Mouse (Mus musculus): ENCODE measurements around the gene Chrnb1.

DNA sequence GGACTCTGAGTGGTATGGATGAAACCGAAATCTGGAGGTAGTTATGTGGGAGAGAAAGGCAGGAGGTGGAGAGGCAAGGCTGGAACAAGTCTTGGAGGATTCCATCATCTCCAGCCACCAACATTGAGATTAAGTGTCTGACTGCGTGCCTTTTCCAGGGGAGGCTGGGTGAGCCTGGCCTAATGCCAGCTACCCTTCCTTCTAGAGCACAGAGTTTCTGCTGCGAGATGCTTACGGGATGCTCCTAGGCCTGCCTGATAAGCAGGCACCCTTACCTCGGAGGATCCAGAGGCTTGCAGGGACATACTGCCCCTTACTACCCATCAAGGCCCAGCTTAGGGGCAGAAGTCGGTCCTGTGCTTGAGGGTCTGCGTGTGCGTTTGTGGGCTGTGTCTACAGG lies 37.8 kb upstream of the Chrnb1 start:
- no peak for TF ChIP-seq CTCF (IDR thresholded peaks at IDR 0.05; ENCODE audit: insufficient read depth, low read depth, low read length)
- TF ChIP-seq POLR2A (IDR thresholded peaks at IDR 0.05; ENCODE audit: insufficient read depth, low read depth, low read length), result no peak

Data from olfactory bulb, adult 2 months (tissue).